Mouse (Mus musculus): Measurements from ENCODE around the gene Slc50a1.

DNA sequence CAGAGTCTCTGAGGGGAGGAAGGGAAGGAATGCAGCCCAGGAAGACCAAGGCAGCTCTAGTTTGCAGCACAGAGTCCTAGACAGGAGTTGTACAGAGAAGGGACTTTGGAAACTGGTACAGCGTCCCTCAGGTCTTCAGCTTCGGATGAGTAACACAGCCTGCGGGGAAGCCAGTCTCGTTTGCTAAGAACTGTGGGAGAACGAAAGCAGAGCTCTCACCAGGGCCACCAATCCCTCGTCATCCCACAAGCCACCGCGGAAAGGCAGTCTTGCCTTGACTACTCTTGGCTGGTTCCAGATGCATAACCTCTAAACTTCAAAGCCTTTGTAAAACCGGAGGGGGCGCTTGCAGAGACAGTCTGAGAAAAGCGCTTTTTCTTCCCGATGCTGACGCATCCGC is 29.1 kb upstream of the Slc50a1 start:
- TF ChIP-seq POLR2A (IDR thresholded peaks at IDR 0.05; ENCODE audit: insufficient read length, low read depth) (no peak), E2F4 (IDR thresholded peaks at IDR 0.05; ENCODE audit: insufficient read depth) (no peak), TCF12 (IDR thresholded peaks at IDR 0.05; ENCODE audit: insufficient read depth, poor library complexity, severe bottlenecking) (no peak), MYOG (IDR thresholded peaks at IDR 0.05; ENCODE audit: control insufficient read depth in 1 of 3, insufficient read depth in 1 of 3, insufficient read length in 2 of 3, low read depth in 2 of 3) (no peak)

Measured in myocyte (in vitro differentiated cells).